Mouse (Mus musculus): ENCODE results near the gene Sec63. TPM values are rescaled to one million over a fixed set of nuclear protein-coding genes. Genes with fewer than 3 reads are reported as not detected.

Sec63 gene
- polyA plus RNA-seq, 1 experiment from 2014 or later = 24.3 TPM

GRCm38 (mm10) chr10:42832677-42833076 lies 71.4 kb downstream of the Sec63 start:
- Histone ChIP-seq H3K36me3 (0 out of 2 replicates have a peak, but pooled peaks cover 21% of the 10 kb centered on the region), H3K4me2 (no peak overlapping the region), H3K27ac (no peak overlapping the region), H3K4me1 (no peaks in the 10 kb centered on the region), H3K9me3 (no peaks in the 10 kb centered on the region), H3K9ac (no peak overlapping the region), H3K4me3 (replicated peaks) (no peak overlapping the region), H3K27me3 (replicated peaks) (no peaks in the 10 kb centered on the region)
- WGBS = 54% methylated on average over 4 of the region's 4 CpGs
- no peak for ATAC-seq (ENCODE audit: insufficient read depth, low FRiP score, low read depth)

- no peak overlapping the region for H3K4me2 ChIP-seq
- H3K4me3 ChIP-seq (replicated peaks) = no peak overlapping the region
- no peak overlapping the region for H3K27ac ChIP-seq
- H3K9ac ChIP-seq = no peak overlapping the region
- H3K9me3 ChIP-seq = no peaks in the 10 kb centered on the region
- H3K36me3 ChIP-seq = 0 out of 2 replicates have a peak, but pooled peaks cover 19% of the 10 kb centered on the region
- H3K4me1 ChIP-seq = no peaks in the 10 kb centered on the region
- no peaks in the 10 kb centered on the region for H3K27me3 ChIP-seq (replicated peaks)
- WGBS = 84% methylated on average over 4 of the region's 4 CpGs
- no peak for ATAC-seq (ENCODE audit: insufficient read depth, low FRiP score, low read depth)
Observed at GRCm38 (mm10) chr10:42833871-42834727, 72.8 kb downstream of the Sec63 start.

- Histone ChIP-seq H3K4me2 (no peak overlapping the region), H3K4me1 (no peaks in the 10 kb centered on the region), H3K27me3 (replicated peaks) (no peaks in the 10 kb centered on the region), H3K4me3 (replicated peaks) (no peak overlapping the region), H3K9me3 (no peaks in the 10 kb centered on the region), H3K36me3 (0 out of 2 replicates have a peak, but pooled peaks cover 10% of the 10 kb centered on the region), H3K9ac (no peak overlapping the region), H3K27ac (no peak overlapping the region)
- ATAC-seq (ENCODE audit: insufficient read depth, low FRiP score, low read depth) = no peak
- 81% methylated on average over 4 of the region's 4 CpGs for WGBS
Observed at GRCm38 (mm10) chr10:42838106-42838505, 76.8 kb downstream of the Sec63 start.

- WGBS = 87% methylated on average over 2 of the region's 2 CpGs
- no peak overlapping the region for H3K9ac ChIP-seq
- no peaks in the 10 kb centered on the region for H3K4me1 ChIP-seq
- no peak for ATAC-seq (ENCODE audit: insufficient read depth, low FRiP score, low read depth)
- no peak overlapping the region for H3K4me2 ChIP-seq
- H3K27ac ChIP-seq = no peak overlapping the region
- no peaks in the 10 kb centered on the region for H3K27me3 ChIP-seq (replicated peaks)
- no peaks in the 10 kb centered on the region for H3K9me3 ChIP-seq
- no peak overlapping the region for H3K4me3 ChIP-seq (replicated peaks)
- H3K36me3 ChIP-seq = 0 out of 2 replicates have a peak, but pooled peaks cover 6% of the 10 kb centered on the region
Observed at GRCm38 (mm10) chr10:42838736-42839135, 77.4 kb downstream of the Sec63 start.

- Histone ChIP-seq H3K27me3 (replicated peaks) (no peaks in the 10 kb centered on the region), H3K4me1 (no peaks in the 10 kb centered on the region), H3K9ac (no peak overlapping the region), H3K36me3 (no peaks in the 10 kb centered on the region), H3K4me3 (replicated peaks) (no peak overlapping the region), H3K27ac (no peak overlapping the region), H3K4me2 (no peak overlapping the region), H3K9me3 (no peaks in the 10 kb centered on the region)
- 95% methylated on average over 11 of the region's 11 CpGs for WGBS
- ATAC-seq (ENCODE audit: insufficient read depth, low FRiP score, low read depth) = no peak
Observed at GRCm38 (mm10) chr10:42840036-42840435, 78.7 kb downstream of the Sec63 start.

GRCm38 (mm10) chr10:42841531-42842195 lies 80.4 kb downstream of the Sec63 start:
- H3K27me3 ChIP-seq (replicated peaks) = no peaks in the 10 kb centered on the region
- no peak overlapping the region for H3K4me3 ChIP-seq (replicated peaks)
- no peak overlapping the region for H3K27ac ChIP-seq
- H3K36me3 ChIP-seq = no peaks in the 10 kb centered on the region
- H3K4me1 ChIP-seq = no peaks in the 10 kb centered on the region
- 0 out of 2 replicates have a peak, but pooled peaks have one; percentile 4 for ATAC-seq (ENCODE audit: insufficient read depth, low FRiP score, low read depth)
- no peak overlapping the region for H3K4me2 ChIP-seq
- 57% methylated on average over 16 of the region's 16 CpGs for WGBS
- no peak overlapping the region for H3K9ac ChIP-seq
- H3K9me3 ChIP-seq = no peaks in the 10 kb centered on the region

- Histone ChIP-seq H3K4me2 (no peak overlapping the region), H3K27me3 (replicated peaks) (no peaks in the 10 kb centered on the region), H3K27ac (no peak overlapping the region), H3K4me1 (no peaks in the 10 kb centered on the region), H3K4me3 (replicated peaks) (no peak overlapping the region), H3K9ac (no peak overlapping the region), H3K9me3 (no peaks in the 10 kb centered on the region), H3K36me3 (no peaks in the 10 kb centered on the region)
- WGBS = 19% methylated on average over 9 of the region's 9 CpGs
- peak; percentile 56 for ATAC-seq (ENCODE audit: insufficient read depth, low FRiP score, low read depth)
Observed at GRCm38 (mm10) chr10:42842358-42842757, 81.1 kb downstream of the Sec63 start.

GRCm38 (mm10) chr10:42843416-42843815 lies 82.1 kb downstream of the Sec63 start:
- H3K36me3 ChIP-seq = no peaks in the 10 kb centered on the region
- no peak overlapping the region for H3K4me3 ChIP-seq (replicated peaks)
- WGBS = 76% methylated on average over 1 of the region's 1 CpGs
- H3K27ac ChIP-seq = no peak overlapping the region
- H3K4me1 ChIP-seq = no peaks in the 10 kb centered on the region
- no peak overlapping the region for H3K4me2 ChIP-seq
- no peak for ATAC-seq (ENCODE audit: insufficient read depth, low FRiP score, low read depth)
- no peak overlapping the region for H3K9ac ChIP-seq
- H3K9me3 ChIP-seq = no peaks in the 10 kb centered on the region
- no peaks in the 10 kb centered on the region for H3K27me3 ChIP-seq (replicated peaks)

- no peaks in the 10 kb centered on the region for H3K36me3 ChIP-seq
- no peaks in the 10 kb centered on the region for H3K9me3 ChIP-seq
- no peaks in the 10 kb centered on the region for H3K4me1 ChIP-seq
- WGBS = 43% methylated on average over 1 of the region's 1 CpGs
- no peak for ATAC-seq (ENCODE audit: insufficient read depth, low FRiP score, low read depth)
- no peak overlapping the region for H3K9ac ChIP-seq
- H3K4me2 ChIP-seq = no peak overlapping the region
- no peaks in the 10 kb centered on the region for H3K27me3 ChIP-seq (replicated peaks)
- H3K27ac ChIP-seq = no peak overlapping the region
- H3K4me3 ChIP-seq (replicated peaks) = no peak overlapping the region
Observed at GRCm38 (mm10) chr10:42845480-42845879, 84.2 kb downstream of the Sec63 start.

- Histone ChIP-seq H3K9ac (no peak overlapping the region), H3K27me3 (replicated peaks) (no peaks in the 10 kb centered on the region), H3K4me1 (no peaks in the 10 kb centered on the region), H3K4me3 (replicated peaks) (no peak overlapping the region), H3K4me2 (peak overlapping the region; percentile 6; the same call in 1 of the 2 replicates), H3K9me3 (no peaks in the 10 kb centered on the region), H3K36me3 (no peaks in the 10 kb centered on the region), H3K27ac (0 out of 2 replicates have a peak overlapping the region, but pooled peaks have one; percentile 21)
- ATAC-seq (ENCODE audit: insufficient read depth, low FRiP score, low read depth) = peak; percentile 65
- WGBS = 69% methylated on average over 13 of the region's 13 CpGs
Observed at GRCm38 (mm10) chr10:42848179-42849080, 87.1 kb downstream of the Sec63 start.

- H3K4me3 ChIP-seq (replicated peaks) = no peak overlapping the region
- no peak overlapping the region for H3K4me2 ChIP-seq
Observed at GRCm38 (mm10) chr10:42849081-42849400, 87.7 kb downstream of the Sec63 start.

More at GRCm38 (mm10) chr10:42849081-42849400, 87.7 kb downstream of the Sec63 start:
- H3K36me3 ChIP-seq = no peaks in the 10 kb centered on the region
- no peak overlapping the region for H3K9ac ChIP-seq
- H3K9me3 ChIP-seq = no peaks in the 10 kb centered on the region
- peak; percentile 16; the same call in 1 of the 2 replicates for ATAC-seq (ENCODE audit: insufficient read depth, low FRiP score, low read depth)
- WGBS = 86% methylated on average over 7 of the region's 7 CpGs
- H3K4me1 ChIP-seq = no peaks in the 10 kb centered on the region
- H3K27me3 ChIP-seq (replicated peaks) = no peaks in the 10 kb centered on the region
- 0 out of 2 replicates have a peak overlapping the region, but pooled peaks have one; percentile 21 for H3K27ac ChIP-seq

Data from stomach, embryonic 15.5 days (tissue).